Mouse (Mus musculus) adipose tissue, adult 10 weeks (tissue): ENCODE results near the gene Izumo4. TPM values are rescaled to one million over a fixed set of nuclear protein-coding genes. Genes with fewer than 3 reads are reported as not detected.

ENCODE experiments used
- polyA plus RNA-seq: library from polyadenylated mRNA; stranded (reverse); fragments of 350-450 nt; fragmentation: Illumina TruSeq; extraction: RNeasy Lipid Tissue Mini Kit (QIAGEN cat#74804); gene quantifications from one replicate; pipeline ENCODE4 v1.2.3, GENCODE M21; 2014; ENCODE audit warnings: low read depth, low replicate concordance

Izumo4 gene
- 56.3 TPM for polyA plus RNA-seq

DNA sequence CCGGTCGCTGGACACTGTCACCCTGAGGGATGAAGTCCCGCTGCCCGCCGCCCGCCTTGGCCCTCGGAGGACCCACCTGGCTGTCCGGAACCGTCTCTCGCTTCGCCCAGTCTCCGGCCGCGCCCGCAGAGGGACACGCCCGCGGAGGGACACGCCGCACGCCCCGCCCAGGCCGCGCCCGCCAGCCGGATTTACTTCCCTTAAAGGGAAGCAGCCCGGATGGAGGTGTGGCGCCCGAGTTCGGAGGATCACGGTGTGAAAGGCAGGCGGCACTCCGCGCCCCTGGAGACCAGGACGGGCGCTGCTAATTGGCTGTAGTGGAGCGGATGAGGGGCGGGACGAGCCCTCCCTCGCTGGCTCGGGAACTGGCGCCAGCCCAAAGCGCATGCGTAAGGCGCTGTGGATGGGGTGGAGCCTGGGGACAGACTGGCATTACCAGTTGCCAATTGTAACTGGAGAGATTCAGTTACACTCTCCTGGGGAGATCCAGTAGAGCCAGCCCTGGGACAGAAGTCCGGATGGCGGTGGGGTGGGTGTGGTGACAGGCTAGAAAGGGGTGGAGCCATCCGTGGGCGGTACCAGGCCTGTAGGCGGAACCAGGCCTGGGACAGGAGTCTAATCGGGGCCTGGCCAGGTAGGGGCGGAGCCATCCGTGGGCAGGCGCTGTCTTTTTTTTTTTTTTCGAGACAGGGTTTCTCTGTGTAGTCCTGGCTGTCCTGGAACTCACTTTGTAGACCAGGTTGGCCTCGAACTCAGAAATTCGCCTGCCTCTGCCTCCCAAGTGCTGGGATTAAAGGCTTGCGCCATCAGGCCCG, at the start of gene Izumo4, which contains the start of gene Mob3a:
Gene Izumo4 (plus strand): TSS at position 464 of the 815 bp plus-strand sequence.
Gene Mob3a (minus strand): TSS at position 257 of the 815 bp plus-strand sequence.

DNA sequence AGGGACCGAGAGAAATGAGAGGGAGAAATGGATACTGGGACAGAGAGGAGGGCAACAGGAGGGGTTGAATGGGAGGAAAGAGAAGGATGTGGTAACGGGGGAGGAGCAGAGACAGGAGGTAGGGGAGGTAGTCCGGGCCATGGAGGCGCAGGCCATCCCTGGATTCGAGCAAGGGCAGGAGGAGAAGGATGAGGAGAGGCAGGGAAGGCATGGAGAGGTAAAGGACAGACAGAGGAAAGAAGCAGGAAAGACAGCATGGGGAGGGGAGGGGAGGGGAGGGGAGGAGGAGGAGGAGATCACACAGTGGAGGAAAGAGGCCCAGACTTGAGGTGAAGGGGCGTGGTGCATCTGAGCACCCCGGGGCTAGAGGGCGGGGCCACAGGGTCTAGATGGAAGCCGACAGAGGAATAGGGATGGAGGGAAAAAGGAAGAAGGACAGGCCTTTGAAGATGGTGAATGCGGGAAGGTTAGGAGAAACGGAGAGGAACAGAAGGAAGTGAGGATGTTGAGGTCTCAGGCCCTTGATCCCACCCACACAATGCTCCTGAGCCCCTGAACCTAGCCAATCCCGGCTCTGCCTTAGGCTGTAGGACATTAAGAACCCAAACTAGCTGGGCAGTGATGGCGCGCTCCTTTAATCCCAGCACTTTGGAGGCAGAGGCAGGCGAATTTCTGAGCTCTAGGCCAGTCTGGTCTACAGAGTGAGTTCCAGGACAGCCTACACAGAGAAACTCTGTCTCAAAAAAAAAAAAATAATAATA, 44.9 kb upstream of the Izumo4 start, which contains the start of gene Btbd2:
Gene Btbd2 (minus strand): TSS at position 209 of the 761 bp plus-strand sequence.

DNA sequence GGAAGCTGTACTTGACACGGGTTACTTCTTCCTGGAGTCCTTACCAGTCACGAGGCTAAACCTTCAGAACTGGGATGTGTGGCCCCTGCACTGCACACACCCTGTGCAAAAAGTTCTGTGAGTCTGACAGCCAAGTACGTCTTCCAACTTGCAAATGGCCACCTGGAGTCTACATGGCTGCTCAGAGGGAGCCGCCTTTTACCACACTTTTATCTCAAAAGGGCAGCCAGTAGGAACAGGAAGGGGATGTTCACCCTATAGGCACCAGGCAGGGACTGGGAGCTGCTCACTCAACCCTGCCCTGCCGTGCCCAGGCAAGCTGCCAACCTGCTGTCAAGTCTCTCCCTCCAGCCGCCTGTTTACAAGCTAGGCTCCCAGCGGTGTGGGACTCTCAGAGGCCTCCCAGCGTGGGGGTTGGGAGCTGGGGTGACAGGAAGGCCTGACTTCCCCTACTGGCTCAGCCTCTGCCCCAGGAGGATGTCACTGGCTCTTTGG, 24.0 kb upstream of the Izumo4 start, which contains the start of gene Mknk2:
Gene Mknk2 (minus strand): TSS at position 171 of the 495 bp plus-strand sequence.

DNA sequence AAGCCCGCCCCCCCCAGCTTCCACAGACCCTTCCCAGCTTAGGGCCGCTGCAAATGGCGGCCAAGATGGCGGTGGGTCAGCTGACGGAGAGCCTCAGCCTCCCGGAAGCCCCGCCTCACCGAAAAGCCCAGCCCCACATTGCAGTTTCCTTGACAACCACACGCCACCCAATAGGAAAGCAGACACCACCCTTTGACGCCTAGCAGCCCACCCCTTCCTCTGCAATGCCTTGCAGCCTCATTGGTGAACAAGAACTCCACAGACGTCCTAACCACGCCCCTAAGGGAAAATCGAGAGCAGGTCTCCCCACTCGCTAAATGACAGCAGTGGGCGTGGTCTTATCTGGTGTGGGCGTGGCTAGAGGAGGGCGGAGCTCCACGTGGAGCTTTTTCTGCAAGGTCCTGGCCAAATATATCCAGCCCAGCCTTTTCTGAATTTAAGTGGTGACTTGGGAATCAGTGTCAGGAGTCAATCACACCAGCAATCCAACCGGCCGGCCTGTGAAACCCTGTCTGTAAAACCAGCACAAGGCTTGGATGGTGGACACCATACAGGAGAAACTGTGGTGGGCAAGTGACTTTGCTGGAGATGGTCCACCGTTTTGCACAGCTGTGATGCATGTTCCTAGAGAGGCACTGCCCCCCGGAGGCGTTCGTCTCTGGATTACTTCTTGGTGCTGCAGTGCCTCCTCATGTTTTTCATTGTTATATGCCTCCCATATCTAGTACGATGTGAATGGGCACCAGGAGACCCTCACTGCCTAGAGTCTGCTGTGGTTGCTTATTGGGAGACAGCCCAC, 40.4 kb downstream of the Izumo4 start, which contains the start of gene Ap3d1:
Gene Ap3d1 (minus strand): TSS at position 85 of the 799 bp plus-strand sequence.

DNA sequence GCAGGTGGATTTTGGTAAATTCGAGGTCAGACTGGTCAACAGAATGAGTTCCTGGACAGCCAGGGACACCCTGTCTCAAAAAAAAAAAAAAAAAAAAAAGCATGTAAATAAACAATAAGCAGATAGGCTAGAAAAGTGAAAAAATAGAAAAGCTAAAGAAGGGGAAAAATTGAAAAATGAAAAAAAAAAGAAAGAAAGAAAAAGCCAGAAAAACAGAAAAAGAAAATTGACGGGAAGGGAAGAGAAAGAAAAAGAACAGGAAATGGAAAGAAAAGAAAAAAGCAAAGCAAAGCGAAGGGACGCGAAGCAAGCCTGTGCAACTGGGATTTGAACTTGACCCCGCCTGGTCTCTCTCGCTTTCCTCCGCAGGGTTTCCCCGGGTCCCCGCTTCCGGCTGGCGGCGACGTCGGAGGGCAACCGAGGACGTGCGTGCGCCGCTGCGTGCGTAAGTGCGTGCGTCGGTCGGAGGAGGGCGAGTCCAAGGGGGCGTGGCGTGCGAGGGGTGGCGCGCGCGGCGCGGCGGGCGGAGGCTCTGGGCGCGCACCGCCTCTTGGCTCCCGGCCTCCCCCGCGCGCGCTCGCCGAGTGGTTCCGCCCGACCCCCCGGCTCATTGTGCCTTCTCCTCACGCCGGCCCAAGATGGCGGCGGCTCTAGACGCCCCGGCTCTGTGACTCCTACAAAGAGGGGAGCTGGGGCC, 52.8 kb downstream of the Izumo4 start, which contains the start of gene Dot1l:
Gene Dot1l (plus strand): TSS at position 613 of the 697 bp plus-strand sequence.

Other genes starting within 250 kb of the Izumo4 start
- not detected for gene Onecut3, start 207.3 kb upstream of the Izumo4 start, polyA plus RNA-seq
- 26.6 TPM for gene Atp8b3, start 163.1 kb upstream of the Izumo4 start, polyA plus RNA-seq
- 24.3 TPM for gene Rexo1, start 140.6 kb upstream of the Izumo4 start, polyA plus RNA-seq
- 16.1 TPM for gene Klf16, start 124.9 kb upstream of the Izumo4 start, polyA plus RNA-seq
- gene Abhd17a, start 111.8 kb upstream of the Izumo4 start, polyA plus RNA-seq, result 72.8 TPM
- 49.8 TPM for gene Scamp4, start 99.3 kb upstream of the Izumo4 start, polyA plus RNA-seq
- 3.3 TPM for gene Adat3, start 99.3 kb upstream of the Izumo4 start, polyA plus RNA-seq
- 1.5 TPM for gene Gm49322, start 96.2 kb upstream of the Izumo4 start, polyA plus RNA-seq
- 139 TPM for gene Csnk1g2, start 79.3 kb upstream of the Izumo4 start, polyA plus RNA-seq
- 51.0 TPM for gene Btbd2, start 45.1 kb upstream of the Izumo4 start, polyA plus RNA-seq
- gene Mknk2, start 24.1 kb upstream of the Izumo4 start, polyA plus RNA-seq, result 248 TPM
- gene Mob3a, start 207 bp upstream of the Izumo4 start, polyA plus RNA-seq, result 18.5 TPM
- gene Ap3d1, start 40.1 kb downstream of the Izumo4 start, polyA plus RNA-seq, result 80.0 TPM
- 37.2 TPM for gene Dot1l, start 53.0 kb downstream of the Izumo4 start, polyA plus RNA-seq
- 31.2 TPM for gene Sf3a2, start 96.0 kb downstream of the Izumo4 start, polyA plus RNA-seq
- 48.9 TPM for gene Plekhj1, start 96.4 kb downstream of the Izumo4 start, polyA plus RNA-seq
- 0.19 TPM for gene Amh, start 103.1 kb downstream of the Izumo4 start, polyA plus RNA-seq
- not detected for gene Jsrp1, start 111.3 kb downstream of the Izumo4 start, polyA plus RNA-seq
- 485 TPM for gene Oaz1, start 124.5 kb downstream of the Izumo4 start, polyA plus RNA-seq
- gene Lingo3, start 141.9 kb downstream of the Izumo4 start, polyA plus RNA-seq, result not detected
- 80.8 TPM for gene Lsm7, start 153.0 kb downstream of the Izumo4 start, polyA plus RNA-seq
- 22.0 TPM for gene Sppl2b, start 153.1 kb downstream of the Izumo4 start, polyA plus RNA-seq
- 0.10 TPM for gene Tmprss9, start 169.7 kb downstream of the Izumo4 start, polyA plus RNA-seq
- gene Timm13, start 198.8 kb downstream of the Izumo4 start, polyA plus RNA-seq, result 135 TPM
- gene Lmnb2, start 216.1 kb downstream of the Izumo4 start, polyA plus RNA-seq, result 11.7 TPM
- 7.9 TPM for gene Gadd45b, start 227.9 kb downstream of the Izumo4 start, polyA plus RNA-seq